Mouse (Mus musculus): ENCODE data around the gene Commd3. TPM values are rescaled to one million over a fixed set of nuclear protein-coding genes. Genes with fewer than 3 reads are reported as not detected.
A peak's percentile ranks its signal among the peaks of the same experiment; 100 is the strongest.

Commd3 gene
- polyA plus RNA-seq, 1 experiment from 2014 or later: 194 TPM

GRCm38 (mm10) chr2:18697591-18698244 lies 25.5 kb downstream of the Commd3 start:
- Histone ChIP-seq H3K27me3 (ENCODE audit: control insufficient read depth, insufficient read depth, low read length) (peaks cover 52% of the 10 kb centered on the region), H3K27ac (ENCODE audit: low read length) (no peak overlapping the region), H3K4me1 (ENCODE audit: control insufficient read depth, insufficient read depth, low read length) (peaks cover 11% of the 10 kb centered on the region), H3K36me3 (ENCODE audit: control insufficient read depth, insufficient read depth) (no peaks in the 10 kb centered on the region), H3K9ac (ENCODE audit: low read length) (no peak overlapping the region), H3K9me3 (replicated peaks; ENCODE audit: control insufficient read depth, low read length) (no peaks in the 10 kb centered on the region), H3K4me3 (ENCODE audit: low read length) (no peak overlapping the region), H3K4me2 (ENCODE audit: low read depth, low read length) (no peak overlapping the region)
- 5% methylated on average over 4 of the region's 4 CpGs for WGBS
- ATAC-seq (replicated peaks; ENCODE audit: extremely low read depth, insufficient read depth, low FRiP score): no peak

DNA sequence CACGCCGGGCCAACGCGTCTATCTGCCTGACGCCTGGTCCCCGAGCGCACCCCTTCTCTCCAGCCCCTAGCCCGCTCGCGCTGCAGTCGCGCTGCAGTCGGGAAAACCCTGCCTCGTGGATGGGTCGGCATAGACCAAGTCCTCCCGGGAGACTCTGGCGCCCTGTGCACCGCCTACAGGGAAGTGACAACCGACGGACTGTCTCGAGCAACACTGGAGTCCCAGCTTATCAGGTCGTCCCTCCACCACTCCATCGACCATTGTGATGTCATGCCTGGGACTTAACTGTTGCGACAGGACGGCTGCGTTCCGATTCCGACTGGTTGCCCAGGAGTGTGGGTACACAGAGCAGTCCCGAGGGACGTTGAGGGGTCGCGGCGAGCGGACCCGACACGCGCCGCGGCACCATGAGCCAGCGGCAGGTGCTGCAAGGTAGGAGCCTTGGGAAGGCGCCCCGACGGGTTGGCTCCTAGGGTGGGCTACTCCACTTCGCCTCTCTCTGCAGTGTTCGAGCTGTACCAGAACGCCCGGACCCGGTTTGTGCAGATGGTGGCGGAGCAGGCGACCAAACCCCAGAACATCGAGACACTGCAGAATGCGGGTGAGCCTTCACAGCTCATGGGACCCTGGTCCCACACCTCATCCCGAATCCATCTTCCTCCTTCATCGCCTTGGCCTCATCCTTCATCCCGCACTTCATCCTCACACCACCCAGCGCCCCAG lies 26.6 kb downstream of the Commd3 start:
- Histone ChIP-seq H3K27ac (ENCODE audit: low read length) (no peak overlapping the region), H3K9ac (ENCODE audit: low read length) (no peak overlapping the region), H3K36me3 (ENCODE audit: control insufficient read depth, insufficient read depth) (no peaks in the 10 kb centered on the region), H3K27me3 (ENCODE audit: control insufficient read depth, insufficient read depth, low read length) (peaks cover 49% of the 10 kb centered on the region), H3K9me3 (replicated peaks; ENCODE audit: control insufficient read depth, low read length) (no peaks in the 10 kb centered on the region), H3K4me3 (ENCODE audit: low read length) (peak overlapping the region; percentile 29), H3K4me1 (ENCODE audit: control insufficient read depth, insufficient read depth, low read length) (peaks cover 11% of the 10 kb centered on the region), H3K4me2 (ENCODE audit: low read depth, low read length) (peak overlapping the region; percentile 57)
- no peak for ATAC-seq (replicated peaks; ENCODE audit: extremely low read depth, insufficient read depth, low FRiP score)
- WGBS: 2% methylated on average over 56 of the region's 56 CpGs

- H3K9me3 ChIP-seq (replicated peaks; ENCODE audit: control insufficient read depth, low read length): no peaks in the 10 kb centered on the region
- peaks cover 52% of the 10 kb centered on the region for H3K27me3 ChIP-seq (ENCODE audit: control insufficient read depth, insufficient read depth, low read length)
- no peak overlapping the region for H3K4me2 ChIP-seq (ENCODE audit: low read depth, low read length)
- H3K9ac ChIP-seq (ENCODE audit: low read length): no peak overlapping the region
- WGBS: 2% methylated on average over 11 of the region's 11 CpGs
- peaks cover 11% of the 10 kb centered on the region for H3K4me1 ChIP-seq (ENCODE audit: control insufficient read depth, insufficient read depth, low read length)
- H3K36me3 ChIP-seq (ENCODE audit: control insufficient read depth, insufficient read depth): no peaks in the 10 kb centered on the region
- peak overlapping the region; percentile 29 for H3K4me3 ChIP-seq (ENCODE audit: low read length)
- ATAC-seq (replicated peaks; ENCODE audit: extremely low read depth, insufficient read depth, low FRiP score): no peak
- H3K27ac ChIP-seq (ENCODE audit: low read length): no peak overlapping the region
Measured at GRCm38 (mm10) chr2:18699401-18699990, 27.3 kb downstream of the Commd3 start.

GRCm38 (mm10) chr2:18710356-18710755 lies 38.2 kb downstream of the Commd3 start:
- no peaks in the 10 kb centered on the region for H3K36me3 ChIP-seq (ENCODE audit: control insufficient read depth, insufficient read depth)
- H3K27me3 ChIP-seq (ENCODE audit: control insufficient read depth, insufficient read depth, low read length): no peaks in the 10 kb centered on the region
- H3K4me1 ChIP-seq (ENCODE audit: control insufficient read depth, insufficient read depth, low read length): no peaks in the 10 kb centered on the region
- WGBS: 60% methylated on average over 3 of the region's 3 CpGs
- no peak overlapping the region for H3K27ac ChIP-seq (ENCODE audit: low read length)
- H3K4me2 ChIP-seq (ENCODE audit: low read depth, low read length): no peak overlapping the region
- no peak for ATAC-seq (replicated peaks; ENCODE audit: extremely low read depth, insufficient read depth, low FRiP score)
- H3K9me3 ChIP-seq (replicated peaks; ENCODE audit: control insufficient read depth, low read length): peaks cover 2% of the 10 kb centered on the region; the same call in 1 of the 2 replicates
- H3K4me3 ChIP-seq (ENCODE audit: low read length): no peak overlapping the region
- H3K9ac ChIP-seq (ENCODE audit: low read length): no peak overlapping the region

- ATAC-seq (replicated peaks; ENCODE audit: extremely low read depth, insufficient read depth, low FRiP score): no peak
- H3K4me3 ChIP-seq (ENCODE audit: low read length): no peak overlapping the region
- no peak overlapping the region for H3K9ac ChIP-seq (ENCODE audit: low read length)
- H3K27me3 ChIP-seq (ENCODE audit: control insufficient read depth, insufficient read depth, low read length): no peaks in the 10 kb centered on the region
- WGBS: 61% methylated on average over 2 of the region's 2 CpGs
- H3K9me3 ChIP-seq (replicated peaks; ENCODE audit: control insufficient read depth, low read length): peaks cover 2% of the 10 kb centered on the region; the same call in 1 of the 2 replicates
- no peaks in the 10 kb centered on the region for H3K36me3 ChIP-seq (ENCODE audit: control insufficient read depth, insufficient read depth)
- H3K4me1 ChIP-seq (ENCODE audit: control insufficient read depth, insufficient read depth, low read length): no peaks in the 10 kb centered on the region
- H3K4me2 ChIP-seq (ENCODE audit: low read depth, low read length): no peak overlapping the region
- H3K27ac ChIP-seq (ENCODE audit: low read length): no peak overlapping the region
Measured at GRCm38 (mm10) chr2:18713071-18713470, 40.9 kb downstream of the Commd3 start.

GRCm38 (mm10) chr2:18714337-18714736 lies 42.2 kb downstream of the Commd3 start:
- Histone ChIP-seq H3K4me1 (ENCODE audit: control insufficient read depth, insufficient read depth, low read length) (no peaks in the 10 kb centered on the region), H3K4me3 (ENCODE audit: low read length) (no peak overlapping the region), H3K4me2 (ENCODE audit: low read depth, low read length) (no peak overlapping the region), H3K9ac (ENCODE audit: low read length) (no peak overlapping the region), H3K9me3 (replicated peaks; ENCODE audit: control insufficient read depth, low read length) (peaks cover 2% of the 10 kb centered on the region; the same call in 1 of the 2 replicates), H3K27me3 (ENCODE audit: control insufficient read depth, insufficient read depth, low read length) (no peaks in the 10 kb centered on the region), H3K36me3 (ENCODE audit: control insufficient read depth, insufficient read depth) (no peaks in the 10 kb centered on the region), H3K27ac (ENCODE audit: low read length) (no peak overlapping the region)
- ATAC-seq (replicated peaks; ENCODE audit: extremely low read depth, insufficient read depth, low FRiP score): no peak
- WGBS: 64% methylated on average over 3 of the region's 3 CpGs

DNA sequence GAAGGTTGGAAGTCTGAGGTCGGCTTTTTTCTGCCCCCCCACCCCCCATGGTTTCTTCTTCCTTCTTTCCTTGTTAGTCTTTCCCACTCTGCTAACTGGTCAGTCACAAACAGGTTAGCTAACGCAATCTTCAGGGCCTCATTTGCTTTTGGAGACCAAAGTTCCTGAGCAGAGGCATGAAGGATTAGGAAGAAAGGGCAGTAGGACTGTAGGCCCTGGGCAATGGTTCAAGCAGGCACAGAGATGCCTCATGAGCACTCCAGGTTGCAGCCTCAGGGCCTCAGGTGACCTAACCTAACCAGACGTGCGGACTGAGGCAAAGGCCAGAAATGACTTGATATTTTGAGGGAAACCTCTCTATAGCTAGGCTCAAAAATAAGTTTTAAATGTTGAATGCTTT lies 46.3 kb downstream of the Commd3 start:
- no peak overlapping the region for H3K27ac ChIP-seq (ENCODE audit: low read length)
- no peak for ATAC-seq (replicated peaks; ENCODE audit: extremely low read depth, insufficient read depth, low FRiP score)
- H3K4me3 ChIP-seq (ENCODE audit: low read length): no peak overlapping the region
- no peaks in the 10 kb centered on the region for H3K4me1 ChIP-seq (ENCODE audit: control insufficient read depth, insufficient read depth, low read length)
- 83% methylated on average over 4 of the region's 4 CpGs for WGBS
- no peak overlapping the region for H3K4me2 ChIP-seq (ENCODE audit: low read depth, low read length)
- H3K9ac ChIP-seq (ENCODE audit: low read length): no peak overlapping the region
- no peaks in the 10 kb centered on the region for H3K27me3 ChIP-seq (ENCODE audit: control insufficient read depth, insufficient read depth, low read length)
- H3K36me3 ChIP-seq (ENCODE audit: control insufficient read depth, insufficient read depth): no peaks in the 10 kb centered on the region
- no peaks in the 10 kb centered on the region for H3K9me3 ChIP-seq (replicated peaks; ENCODE audit: control insufficient read depth, low read length)

GRCm38 (mm10) chr2:18722208-18722830 lies 50.1 kb downstream of the Commd3 start:
- 66% methylated on average over 3 of the region's 3 CpGs for WGBS
- ATAC-seq (replicated peaks; ENCODE audit: extremely low read depth, insufficient read depth, low FRiP score): no peak
- no peaks in the 10 kb centered on the region for H3K4me1 ChIP-seq (ENCODE audit: control insufficient read depth, insufficient read depth, low read length)
- H3K27me3 ChIP-seq (ENCODE audit: control insufficient read depth, insufficient read depth, low read length): no peaks in the 10 kb centered on the region
- no peak overlapping the region for H3K4me3 ChIP-seq (ENCODE audit: low read length)
- H3K27ac ChIP-seq (ENCODE audit: low read length): no peak overlapping the region
- H3K9ac ChIP-seq (ENCODE audit: low read length): no peak overlapping the region
- H3K36me3 ChIP-seq (ENCODE audit: control insufficient read depth, insufficient read depth): no peaks in the 10 kb centered on the region
- H3K9me3 ChIP-seq (replicated peaks; ENCODE audit: control insufficient read depth, low read length): no peaks in the 10 kb centered on the region
- H3K4me2 ChIP-seq (ENCODE audit: low read depth, low read length): no peak overlapping the region

DNA sequence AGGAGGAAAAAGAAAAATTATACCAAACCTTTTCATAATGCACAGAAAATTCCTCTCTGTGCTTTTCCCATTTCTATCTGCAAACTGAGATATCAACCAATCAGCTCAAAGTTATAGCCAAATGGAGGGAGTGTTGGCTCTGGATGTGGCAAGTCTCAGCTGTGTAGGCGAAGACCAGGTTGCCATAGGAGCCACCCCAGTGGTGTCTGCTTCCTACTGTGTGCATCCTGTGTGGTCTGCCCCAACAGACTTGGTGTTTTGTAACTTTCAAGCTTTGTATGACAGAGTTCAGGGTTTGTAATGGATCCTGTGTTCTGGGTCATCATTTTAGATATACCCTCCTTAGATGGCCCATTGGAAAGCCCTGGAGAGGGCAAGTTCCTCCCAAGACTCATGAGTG lies 52.3 kb downstream of the Commd3 start:
- Histone ChIP-seq H3K36me3 (ENCODE audit: control insufficient read depth, insufficient read depth) (no peaks in the 10 kb centered on the region), H3K4me1 (ENCODE audit: control insufficient read depth, insufficient read depth, low read length) (no peaks in the 10 kb centered on the region), H3K27me3 (ENCODE audit: control insufficient read depth, insufficient read depth, low read length) (no peaks in the 10 kb centered on the region), H3K9ac (ENCODE audit: low read length) (no peak overlapping the region), H3K9me3 (replicated peaks; ENCODE audit: control insufficient read depth, low read length) (no peaks in the 10 kb centered on the region), H3K27ac (ENCODE audit: low read length) (no peak overlapping the region), H3K4me3 (ENCODE audit: low read length) (no peak overlapping the region), H3K4me2 (ENCODE audit: low read depth, low read length) (no peak overlapping the region)
- no peak for ATAC-seq (replicated peaks; ENCODE audit: extremely low read depth, insufficient read depth, low FRiP score)
- WGBS: 79% methylated on average over 1 of the region's 1 CpGs

Data from heart, embryonic 16.5 days (tissue).